Mouse (Mus musculus) ES-Bruce4 (cell line): ENCODE measurements around the gene Cox6b1. TPM values are rescaled to one million over a fixed set of nuclear protein-coding genes. Genes with fewer than 3 reads are reported as not detected.

Source experiments
- H3K27ac ChIP-seq: 2 replicates; pipeline ENCODE4 v1.5.1; 2012; ENCODE audit warnings: low read length, inconsistent platforms; ENCODE audit not compliant: insufficient read depth
- H3K27me3 ChIP-seq: 2 replicates; pipeline ENCODE4 v1.6.1; 2012; ENCODE audit warnings: mild to moderate bottlenecking, low read length, inconsistent platforms; ENCODE audit not compliant: control insufficient read depth, poor library complexity, insufficient read depth, severe bottlenecking
- H3K36me3 ChIP-seq: 2 replicates; pipeline ENCODE4 v1.6.1; 2012; ENCODE audit warnings: inconsistent platforms, mild to moderate bottlenecking, low read length, moderate library complexity; ENCODE audit not compliant: control insufficient read depth, poor library complexity, insufficient read depth, severe bottlenecking
- H3K4me1 ChIP-seq: one replicate; pipeline ENCODE4 v1.8.1; 2011; ENCODE audit warnings: low read length; ENCODE audit not compliant: control insufficient read depth, insufficient read depth
- H3K4me3 ChIP-seq: 2 replicates; pipeline ENCODE4 v1.5.1; 2011; ENCODE audit warnings: low read depth, mild to moderate bottlenecking, low read length
- H3K9ac ChIP-seq: 2 replicates; pipeline ENCODE4 v1.6.1; 2012; ENCODE audit warnings: low read depth, mild to moderate bottlenecking, inconsistent platforms; ENCODE audit not compliant: poor library complexity, severe bottlenecking
- H3K9me3 ChIP-seq: replicated peaks from 2 replicates; pipeline ENCODE4 v1.6.1; 2012; ENCODE audit warnings: mild to moderate bottlenecking, low read length, inconsistent platforms; ENCODE audit not compliant: control insufficient read depth, poor library complexity, insufficient read depth, severe bottlenecking
- CTCF ChIP-seq: IDR thresholded peaks from one replicate; pipeline ENCODE4 v1.8.1; 2011; ENCODE audit warnings: low read depth, low read length
- EP300 ChIP-seq: IDR thresholded peaks from 2 replicates; pipeline ENCODE4 v1.6.1; 2011; ENCODE audit warnings: low read depth, low read length; ENCODE audit not compliant: insufficient read depth
- POLR2A ChIP-seq: IDR thresholded peaks from one replicate; pipeline ENCODE4 v1.8.1; 2011; ENCODE audit warnings: low read length; ENCODE audit not compliant: insufficient read depth
- polyA plus RNA-seq: library from polyadenylated mRNA; stranded (reverse); fragments of >200 nt; gene quantifications from 2 replicates; pipeline ENCODE4 v1.2.4, GENCODE M21; 2011; ENCODE audit warnings: low read depth; ENCODE audit not compliant: missing spikeins, insufficient read depth, insufficient read length

Cox6b1 gene
- polyA plus RNA-seq, 1 experiment = 569 TPM

DNA sequence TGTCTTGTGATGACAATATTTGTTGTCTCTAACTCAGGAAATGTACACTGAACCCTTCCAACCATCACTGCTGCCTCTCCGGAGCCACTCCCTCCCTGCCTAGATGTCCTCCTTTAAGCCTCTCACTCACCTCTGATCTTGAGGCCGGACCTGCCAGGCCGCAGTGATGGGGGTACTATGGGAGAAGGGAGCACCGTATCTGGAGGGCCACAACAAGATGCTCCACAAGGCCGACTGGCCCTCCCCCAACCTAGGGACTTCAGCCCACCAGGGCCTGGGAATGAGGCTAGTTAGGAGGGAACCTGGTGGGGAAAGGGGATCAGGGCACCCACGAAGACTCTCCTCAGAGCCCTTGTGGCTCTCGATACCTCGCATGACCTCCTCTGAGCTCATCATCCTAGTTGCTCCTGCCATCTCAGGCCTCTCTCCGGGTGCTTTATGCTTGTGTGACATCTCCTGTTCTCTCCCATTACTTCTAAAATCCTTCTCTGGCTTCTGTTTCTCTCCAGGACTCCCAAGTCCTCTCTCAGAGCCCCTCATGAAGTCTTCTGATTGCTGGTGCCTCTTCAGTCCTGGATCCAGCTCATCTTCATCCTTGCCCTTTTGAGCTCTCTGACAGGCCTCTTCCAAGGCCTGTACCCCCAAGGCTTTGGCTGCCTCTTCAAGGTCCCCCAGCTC is 34.9 kb downstream of the Cox6b1 start:
- no peak overlapping the region for H3K4me3 ChIP-seq

DNA sequence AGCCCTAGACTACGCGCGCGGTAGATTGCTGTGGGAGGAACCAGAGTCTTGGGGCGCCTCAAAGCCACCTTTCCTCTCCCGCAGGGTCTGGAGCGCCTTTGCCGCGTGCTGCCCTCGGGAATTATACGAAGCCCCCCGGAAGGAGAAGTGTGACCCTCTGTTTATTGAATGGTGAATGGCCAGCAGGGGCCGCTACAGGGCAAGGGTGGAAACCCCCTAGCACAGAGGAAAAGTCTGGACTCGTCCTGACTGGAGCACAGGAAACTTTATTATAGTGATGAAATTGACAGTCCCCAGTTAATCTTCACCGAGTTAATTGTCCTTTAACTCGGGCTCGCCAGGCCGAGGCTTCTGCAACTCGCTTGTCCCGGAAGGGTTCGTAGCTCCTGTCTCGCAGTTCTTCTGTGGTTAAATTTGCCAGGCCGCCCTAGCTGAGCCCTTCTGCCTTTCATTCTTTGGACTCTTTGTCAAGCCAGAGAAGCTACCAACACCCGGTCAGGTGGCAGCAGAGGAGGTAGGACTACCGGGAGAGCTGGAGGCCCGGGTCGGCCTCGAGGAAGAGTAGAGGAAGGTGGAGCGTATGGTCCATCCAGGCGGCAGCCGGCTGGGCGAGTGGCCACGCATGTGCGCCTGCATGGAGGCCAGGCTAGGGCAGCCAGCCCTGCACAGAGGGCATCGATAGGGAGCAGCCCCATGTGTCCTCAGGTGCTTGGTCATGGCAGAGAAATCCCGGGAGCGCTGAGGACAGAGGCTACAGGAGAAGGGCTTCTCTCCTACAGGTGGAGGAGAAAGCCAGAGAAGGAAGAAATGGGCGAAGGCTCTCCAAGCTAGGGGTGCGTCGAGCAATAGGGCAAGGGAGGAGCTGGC is 36.3 kb downstream of the Cox6b1 start:
- H3K9ac ChIP-seq = peak overlapping the region; percentile 78
- peak overlapping the region; percentile 86 for H3K4me3 ChIP-seq
- H3K27ac ChIP-seq = peak overlapping the region; percentile 66
- no peaks in the 10 kb centered on the region for H3K27me3 ChIP-seq
- peaks cover 19% of the 10 kb centered on the region for H3K36me3 ChIP-seq
- H3K9me3 ChIP-seq = no peaks in the 10 kb centered on the region
- H3K4me1 ChIP-seq = peaks cover 7% of the 10 kb centered on the region
- TF ChIP-seq CTCF (peak; percentile 70), POLR2A (no peak)

More for the DNA sequence above, 34.9 kb downstream of the Cox6b1 start:
- no peak overlapping the region for H3K27ac ChIP-seq
- peaks cover 9% of the 10 kb centered on the region for H3K4me1 ChIP-seq
- H3K9me3 ChIP-seq = no peaks in the 10 kb centered on the region
- TF ChIP-seq EP300 (no peak), POLR2A (no peak), CTCF (no peak)
- H3K9ac ChIP-seq = peak overlapping the region; percentile 78
- H3K27me3 ChIP-seq = no peaks in the 10 kb centered on the region
- H3K36me3 ChIP-seq = peaks cover 5% of the 10 kb centered on the region

DNA sequence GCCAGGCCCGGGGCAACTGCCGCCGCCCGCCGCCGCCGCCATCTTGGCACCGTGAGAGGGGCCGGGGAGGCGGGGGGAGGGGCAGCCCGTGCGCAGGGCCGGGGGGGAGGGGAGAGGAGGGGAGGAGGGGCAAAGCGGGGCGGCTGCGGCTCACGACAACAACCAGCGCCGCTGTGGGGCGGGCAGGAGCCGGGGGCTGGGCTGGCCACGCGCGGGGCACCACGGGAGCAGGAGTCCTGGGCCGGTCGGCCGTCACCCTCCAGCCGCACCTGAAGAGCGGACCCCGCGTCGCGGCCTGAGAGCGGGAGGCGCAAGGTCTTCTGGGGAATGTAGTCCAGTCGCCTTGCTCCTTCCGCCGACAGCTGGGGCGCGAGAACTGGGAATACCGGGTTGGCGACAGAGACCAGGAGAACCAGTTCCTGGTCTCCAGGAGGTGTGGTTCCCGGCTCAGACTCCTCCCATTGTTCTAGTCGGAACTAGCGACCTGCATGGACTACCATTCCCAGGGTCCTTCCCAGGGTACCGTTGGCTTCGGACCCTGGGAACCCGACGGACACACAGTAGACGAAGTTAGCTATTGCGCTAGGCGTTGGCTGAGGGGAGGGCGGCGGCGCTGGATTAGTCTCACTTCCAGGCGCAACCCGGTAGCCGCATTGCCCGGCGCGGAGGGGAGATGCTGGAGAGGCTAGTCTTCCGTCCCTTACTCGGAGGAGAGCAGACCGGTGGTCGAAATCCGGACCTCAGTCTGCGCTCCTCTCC is 37.1 kb downstream of the Cox6b1 start, which contains the start of gene Kmt2b:
Kmt2b (minus strand) TSS at position 51 of the 759 bp plus-strand sequence.
- Histone ChIP-seq H3K4me1 (peaks cover 4% of the 10 kb centered on the region), H3K4me3 (peak within 1 kb of the TSS; percentile 100), H3K27me3 (no peaks in the 10 kb centered on the region), H3K36me3 (peaks cover 25% of the 10 kb centered on the region), H3K9me3 (no peaks in the 10 kb centered on the region), H3K9ac (peak within 1 kb of the TSS; percentile 98), H3K27ac (peak within 1 kb of the TSS; percentile 66)
- TF ChIP-seq EP300 = no peak
- TF ChIP-seq POLR2A = no peak
- TF ChIP-seq CTCF = no peak

DNA sequence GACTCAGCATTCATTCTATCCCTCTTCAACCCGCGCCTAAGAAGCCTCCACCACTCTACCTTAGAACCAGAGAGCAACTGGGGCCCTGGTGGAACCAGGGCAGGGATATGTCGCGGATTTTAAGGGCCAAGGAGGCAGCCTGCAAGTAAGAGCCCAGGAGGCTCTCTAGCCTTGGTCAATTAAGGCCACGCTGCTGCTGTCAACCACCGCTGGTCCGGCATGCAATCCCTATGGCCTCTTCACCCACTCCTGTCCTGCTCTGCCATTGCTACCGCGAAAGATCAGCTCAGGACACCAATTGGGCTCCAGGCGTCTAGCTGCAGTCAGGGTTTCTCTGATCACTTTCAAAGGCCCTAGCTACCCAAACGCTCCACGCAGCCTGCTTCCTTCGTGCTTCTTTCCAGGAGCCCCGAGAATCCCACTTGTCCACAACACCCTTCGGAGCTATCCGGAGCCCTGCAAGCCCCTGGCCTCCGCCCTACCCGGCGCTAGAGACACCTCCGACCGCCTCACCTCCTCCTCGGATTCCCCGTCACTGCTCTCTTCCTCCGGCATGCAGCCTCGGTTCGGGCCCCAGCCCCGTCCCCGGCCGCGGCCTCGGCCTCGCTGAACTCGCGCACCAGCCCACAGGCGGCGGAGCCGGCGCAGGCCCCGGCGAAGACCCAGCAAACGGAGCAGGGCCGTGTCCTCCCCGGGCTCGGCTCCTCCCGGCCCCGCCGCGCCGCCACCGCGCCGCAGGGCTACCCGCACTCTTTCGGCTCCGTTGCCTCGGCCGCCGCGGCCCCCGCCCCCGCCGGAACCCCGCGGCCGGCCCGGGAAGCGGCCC is 37.9 kb downstream of the Cox6b1 start:
- peak overlapping the region; percentile 38; the same call in 1 of the 2 replicates for H3K27ac ChIP-seq

DNA sequence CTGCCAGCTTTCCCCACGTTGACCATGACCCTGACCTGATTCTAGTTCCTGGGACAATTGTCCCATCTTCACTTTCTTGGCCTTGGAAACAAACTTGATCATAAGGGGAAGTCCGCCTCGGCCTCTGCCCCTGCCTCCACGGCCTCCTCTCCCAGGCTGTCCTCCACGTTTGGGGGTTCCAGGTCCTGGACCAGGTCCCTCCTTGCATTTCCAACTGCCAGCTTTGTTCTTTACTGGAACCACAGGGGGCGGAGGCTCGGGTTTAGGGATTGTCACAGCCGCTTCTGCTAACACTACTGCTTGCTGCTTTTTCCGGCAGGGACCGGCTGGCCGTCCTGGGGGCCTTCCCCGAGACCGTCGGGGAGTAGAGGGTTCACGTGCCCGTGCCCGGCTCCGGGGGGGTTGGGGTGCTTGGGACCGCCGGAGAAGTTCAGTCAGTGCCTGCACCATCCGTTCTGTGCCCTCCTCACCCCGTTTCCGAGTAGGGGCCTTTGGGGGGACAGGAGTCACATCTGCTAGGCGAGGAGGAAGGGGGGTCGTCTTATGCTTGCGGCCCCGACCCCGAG is 39.4 kb downstream of the Cox6b1 start:
- Histone ChIP-seq H3K36me3 (peaks cover 41% of the 10 kb centered on the region), H3K27ac (no peak overlapping the region), H3K9me3 (no peaks in the 10 kb centered on the region), H3K27me3 (no peaks in the 10 kb centered on the region), H3K4me1 (peaks cover 3% of the 10 kb centered on the region), H3K9ac (peak overlapping the region; percentile 98; the same call in 1 of the 2 replicates), H3K4me3 (no peak overlapping the region)
- TF ChIP-seq CTCF = no peak
- no peak for TF ChIP-seq POLR2A
- no peak for TF ChIP-seq EP300

More for the DNA sequence above, 37.9 kb downstream of the Cox6b1 start:
- peak overlapping the region; percentile 100 for H3K4me3 ChIP-seq
- no peak for TF ChIP-seq CTCF
- no peak for TF ChIP-seq EP300
- TF ChIP-seq POLR2A = no peak
- H3K9ac ChIP-seq = peak overlapping the region; percentile 98
- no peaks in the 10 kb centered on the region for H3K27me3 ChIP-seq
- H3K4me1 ChIP-seq = peaks cover 3% of the 10 kb centered on the region
- H3K9me3 ChIP-seq = no peaks in the 10 kb centered on the region
- peaks cover 29% of the 10 kb centered on the region for H3K36me3 ChIP-seq
